Mouse (Mus musculus): ENCODE results near the gene Ncapd3. TPM values are rescaled to one million over a fixed set of nuclear protein-coding genes. Genes with fewer than 3 reads are reported as not detected.

Gene Ncapd3
- polyA plus RNA-seq, 1 experiment from 2014 or later = 9.0 TPM

DNA sequence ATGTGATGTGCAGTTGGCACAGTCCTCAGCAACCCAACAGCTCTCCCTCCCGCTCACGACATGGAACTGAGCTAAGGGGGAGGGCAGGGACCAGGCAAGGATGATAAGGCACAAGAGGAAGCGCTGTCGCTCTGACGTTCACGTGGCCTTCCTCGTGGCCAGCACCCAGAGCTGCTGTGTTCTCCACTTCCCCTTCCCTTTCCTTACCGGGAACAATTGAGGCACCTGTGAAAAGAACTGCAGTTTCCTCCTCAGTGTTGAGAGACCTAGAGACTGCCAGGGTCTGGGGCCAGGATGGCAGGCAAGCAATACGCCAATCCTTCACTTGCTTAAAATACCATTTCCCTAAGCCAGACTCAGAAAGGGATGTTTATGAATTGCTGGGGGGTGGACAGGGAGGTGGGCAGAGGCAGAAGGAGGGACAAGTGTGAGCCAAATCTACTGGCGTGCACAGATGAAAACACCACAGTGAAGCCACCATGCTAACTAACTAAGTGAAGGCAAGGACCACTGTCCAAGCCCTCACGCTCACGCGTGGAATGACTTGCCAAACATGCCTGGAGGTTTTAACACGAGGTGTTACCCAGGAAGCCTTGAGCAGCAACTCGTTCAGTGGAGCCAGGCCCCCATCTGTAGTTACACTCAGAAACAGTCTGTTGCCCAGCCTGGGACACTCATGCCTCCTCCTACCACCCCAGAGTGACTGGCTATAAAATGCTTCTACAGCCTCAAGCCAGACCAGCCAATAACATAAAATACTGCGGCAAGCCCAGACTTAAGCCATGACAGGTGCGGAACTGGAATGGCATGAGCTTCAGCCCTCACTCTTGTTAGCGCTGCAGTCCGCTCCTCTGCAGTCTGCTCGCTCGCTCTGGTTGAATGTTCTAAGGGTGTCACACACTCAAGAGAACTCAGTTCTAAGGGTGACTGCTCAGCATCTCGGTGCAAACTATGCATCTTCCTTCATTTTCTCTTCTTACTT, 79.8 kb downstream of the Ncapd3 start:
- Histone ChIP-seq H3K4me2 (replicated peaks; ENCODE audit: low read depth) (no peak overlapping the region), H3K36me3 (ENCODE audit: control insufficient read depth, insufficient read depth) (no peaks in the 10 kb centered on the region), H3K27ac (ENCODE audit: low read depth, low read length) (no peak overlapping the region; the same call in 1 of the 2 replicates), H3K27me3 (replicated peaks; ENCODE audit: control insufficient read depth, insufficient read depth, low read length) (no peaks in the 10 kb centered on the region), H3K9me3 (ENCODE audit: control insufficient read depth) (no peaks in the 10 kb centered on the region), H3K9ac (ENCODE audit: low read depth, low read length) (no peak overlapping the region), H3K4me1 (replicated peaks; ENCODE audit: control insufficient read depth, insufficient read depth, low read length) (no peaks in the 10 kb centered on the region), H3K4me3 (ENCODE audit: low read depth, low read length) (no peak overlapping the region)
- ATAC-seq = no peak
- WGBS = 68% methylated on average over 22 of the region's 22 CpGs
- TF ChIP-seq CTCF (IDR thresholded peaks at IDR 0.05; ENCODE audit: low read depth) = no peak

DNA sequence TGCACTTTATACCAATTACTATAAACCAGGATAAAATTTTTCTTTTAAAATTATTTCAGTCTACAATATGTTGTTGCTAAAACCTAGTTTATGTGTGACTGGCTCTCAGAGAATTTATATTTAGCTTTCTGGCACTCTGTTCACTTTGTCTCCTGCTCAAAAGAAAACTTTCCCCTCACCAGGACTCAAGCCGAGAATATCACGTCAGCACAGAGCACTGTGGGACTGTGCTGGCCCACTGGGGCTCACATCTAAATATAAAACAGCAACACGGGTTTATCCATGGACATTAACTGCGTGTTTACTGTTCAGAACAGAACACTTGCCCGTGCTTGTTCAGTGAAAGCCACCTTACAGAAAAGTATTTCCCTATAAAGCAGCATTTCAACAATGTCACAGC, 80.7 kb downstream of the Ncapd3 start:
- no peak for ATAC-seq
- H3K27me3 ChIP-seq (replicated peaks; ENCODE audit: control insufficient read depth, insufficient read depth, low read length) = no peaks in the 10 kb centered on the region
- no peak overlapping the region for H3K4me2 ChIP-seq (replicated peaks; ENCODE audit: low read depth)
- H3K4me3 ChIP-seq (ENCODE audit: low read depth, low read length) = no peak overlapping the region
- TF ChIP-seq CTCF (IDR thresholded peaks at IDR 0.05; ENCODE audit: low read depth) = no peak
- H3K9me3 ChIP-seq (ENCODE audit: control insufficient read depth) = no peaks in the 10 kb centered on the region
- 62% methylated on average over 5 of the region's 5 CpGs for WGBS
- no peak overlapping the region for H3K27ac ChIP-seq (ENCODE audit: low read depth, low read length)
- no peak overlapping the region for H3K9ac ChIP-seq (ENCODE audit: low read depth, low read length)
- no peaks in the 10 kb centered on the region for H3K36me3 ChIP-seq (ENCODE audit: control insufficient read depth, insufficient read depth)
- no peaks in the 10 kb centered on the region for H3K4me1 ChIP-seq (replicated peaks; ENCODE audit: control insufficient read depth, insufficient read depth, low read length)

DNA sequence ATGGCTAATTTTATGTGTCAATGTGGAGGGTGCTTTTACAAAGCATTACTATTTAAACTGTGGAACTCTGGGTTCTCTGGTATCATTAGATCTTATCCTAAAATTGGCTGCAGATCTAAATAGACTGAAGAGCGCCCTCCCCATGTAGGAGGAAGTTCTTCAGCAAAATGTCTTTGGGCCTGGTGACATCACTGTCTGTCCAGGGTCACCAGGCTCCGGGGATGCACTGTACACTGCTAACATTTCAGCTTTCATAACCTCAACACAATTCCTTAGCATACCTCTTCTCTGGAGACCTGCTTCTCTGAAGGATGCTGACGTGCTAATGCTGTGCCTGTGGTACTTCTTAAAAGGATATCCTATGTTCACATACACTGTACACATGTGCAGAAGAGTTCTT, 81.8 kb downstream of the Ncapd3 start:
- no peaks in the 10 kb centered on the region for H3K4me1 ChIP-seq (replicated peaks; ENCODE audit: control insufficient read depth, insufficient read depth, low read length)
- H3K36me3 ChIP-seq (ENCODE audit: control insufficient read depth, insufficient read depth) = no peaks in the 10 kb centered on the region
- no peak overlapping the region for H3K9ac ChIP-seq (ENCODE audit: low read depth, low read length)
- 86% methylated on average over 3 of the region's 3 CpGs for WGBS
- no peak overlapping the region for H3K4me2 ChIP-seq (replicated peaks; ENCODE audit: low read depth)
- no peak for TF ChIP-seq CTCF (IDR thresholded peaks at IDR 0.05; ENCODE audit: low read depth)
- H3K27me3 ChIP-seq (replicated peaks; ENCODE audit: control insufficient read depth, insufficient read depth, low read length) = no peaks in the 10 kb centered on the region
- ATAC-seq = no peak
- H3K4me3 ChIP-seq (ENCODE audit: low read depth, low read length) = no peak overlapping the region
- H3K27ac ChIP-seq (ENCODE audit: low read depth, low read length) = no peak overlapping the region
- H3K9me3 ChIP-seq (ENCODE audit: control insufficient read depth) = no peaks in the 10 kb centered on the region

DNA sequence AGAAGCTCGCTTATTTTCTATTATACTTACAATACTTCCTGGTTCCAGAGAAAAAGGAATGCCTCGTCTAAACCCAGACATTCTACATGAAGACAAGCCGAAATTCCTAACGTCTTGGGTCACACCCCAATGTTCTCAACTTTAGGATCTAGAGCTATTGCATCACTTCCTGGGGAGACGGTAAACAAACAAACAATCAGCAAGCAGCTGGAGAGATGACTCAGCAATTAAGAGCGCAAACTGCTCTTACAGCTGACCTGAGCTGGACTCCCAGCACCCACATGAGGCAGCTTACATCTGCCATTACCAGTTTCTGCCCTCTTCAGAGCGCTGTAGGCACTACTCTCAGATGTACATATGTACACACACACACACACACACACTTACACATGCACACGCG, 91.3 kb downstream of the Ncapd3 start:
- Histone ChIP-seq H3K27ac (ENCODE audit: low read depth, low read length) (no peak overlapping the region), H3K36me3 (ENCODE audit: control insufficient read depth, insufficient read depth) (no peaks in the 10 kb centered on the region), H3K4me1 (replicated peaks; ENCODE audit: control insufficient read depth, insufficient read depth, low read length) (no peaks in the 10 kb centered on the region), H3K9ac (ENCODE audit: low read depth, low read length) (no peak overlapping the region), H3K4me3 (ENCODE audit: low read depth, low read length) (no peak overlapping the region), H3K4me2 (replicated peaks; ENCODE audit: low read depth) (no peak overlapping the region), H3K27me3 (replicated peaks; ENCODE audit: control insufficient read depth, insufficient read depth, low read length) (no peaks in the 10 kb centered on the region), H3K9me3 (ENCODE audit: control insufficient read depth) (no peaks in the 10 kb centered on the region)
- 82% methylated on average over 9 of the region's 9 CpGs for WGBS
- no peak for ATAC-seq
- no peak for TF ChIP-seq CTCF (IDR thresholded peaks at IDR 0.05; ENCODE audit: low read depth)

DNA sequence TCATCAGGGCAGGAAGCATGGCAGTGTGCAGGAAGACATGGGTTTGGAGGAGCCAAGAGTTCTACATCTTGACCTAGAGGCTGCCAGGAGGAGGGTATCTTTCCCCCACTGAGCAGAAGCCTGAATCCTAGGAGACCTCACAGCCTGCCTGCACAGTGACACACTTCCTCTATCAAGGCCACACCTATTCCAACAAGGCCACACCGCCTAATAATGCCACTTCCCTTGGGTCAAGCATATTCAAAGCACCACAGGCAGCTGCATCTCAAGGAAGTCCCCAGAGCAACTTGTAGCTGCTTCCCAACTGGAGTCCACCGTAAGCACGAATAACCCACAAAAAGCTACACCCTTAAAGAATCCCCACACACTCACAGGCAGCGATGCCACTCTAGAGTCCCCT, 92.1 kb downstream of the Ncapd3 start:
- ATAC-seq = no peak
- 82% methylated on average over 4 of the region's 4 CpGs for WGBS
- no peaks in the 10 kb centered on the region for H3K27me3 ChIP-seq (replicated peaks; ENCODE audit: control insufficient read depth, insufficient read depth, low read length)
- H3K4me3 ChIP-seq (ENCODE audit: low read depth, low read length) = no peak overlapping the region
- no peak overlapping the region for H3K27ac ChIP-seq (ENCODE audit: low read depth, low read length)
- H3K9me3 ChIP-seq (ENCODE audit: control insufficient read depth) = no peaks in the 10 kb centered on the region
- no peak overlapping the region for H3K4me2 ChIP-seq (replicated peaks; ENCODE audit: low read depth)
- H3K4me1 ChIP-seq (replicated peaks; ENCODE audit: control insufficient read depth, insufficient read depth, low read length) = no peaks in the 10 kb centered on the region
- TF ChIP-seq CTCF (IDR thresholded peaks at IDR 0.05; ENCODE audit: low read depth) = no peak
- no peaks in the 10 kb centered on the region for H3K36me3 ChIP-seq (ENCODE audit: control insufficient read depth, insufficient read depth)
- H3K9ac ChIP-seq (ENCODE audit: low read depth, low read length) = no peak overlapping the region

DNA sequence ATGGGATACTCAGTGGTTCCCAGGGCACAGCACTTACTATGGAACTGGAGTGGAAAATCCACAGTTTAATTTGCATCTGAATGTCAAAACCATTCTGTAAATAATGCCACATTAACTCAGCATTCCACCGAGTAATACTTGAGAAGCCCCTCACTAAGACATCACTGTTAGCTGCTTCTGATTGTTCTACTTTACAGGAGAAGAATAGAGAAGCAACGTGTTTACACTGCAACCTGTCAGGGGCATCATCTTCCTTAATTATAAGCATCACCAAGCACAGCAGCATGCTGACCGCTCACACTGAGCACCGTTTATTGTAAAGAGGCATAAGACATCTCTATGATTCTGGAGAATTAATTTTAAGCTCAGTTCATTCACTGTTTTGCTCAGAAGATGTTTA, 93.0 kb downstream of the Ncapd3 start:
- Histone ChIP-seq H3K4me3 (ENCODE audit: low read depth, low read length) (no peak overlapping the region), H3K9me3 (ENCODE audit: control insufficient read depth) (no peaks in the 10 kb centered on the region), H3K9ac (ENCODE audit: low read depth, low read length) (no peak overlapping the region), H3K4me1 (replicated peaks; ENCODE audit: control insufficient read depth, insufficient read depth, low read length) (no peaks in the 10 kb centered on the region), H3K27me3 (replicated peaks; ENCODE audit: control insufficient read depth, insufficient read depth, low read length) (no peaks in the 10 kb centered on the region), H3K27ac (ENCODE audit: low read depth, low read length) (no peak overlapping the region), H3K4me2 (replicated peaks; ENCODE audit: low read depth) (no peak overlapping the region), H3K36me3 (ENCODE audit: control insufficient read depth, insufficient read depth) (no peaks in the 10 kb centered on the region)
- no peak for ATAC-seq
- TF ChIP-seq CTCF (IDR thresholded peaks at IDR 0.05; ENCODE audit: low read depth) = no peak
- WGBS = 81% methylated on average over 4 of the region's 4 CpGs
